Mouse (Mus musculus): ENCODE results near the gene Myo16. TPM values are rescaled to one million over a fixed set of nuclear protein-coding genes. Genes with fewer than 3 reads are reported as not detected.

Gene Myo16
- total and polyA plus RNA-seq, 3 experiments: not detected

DNA sequence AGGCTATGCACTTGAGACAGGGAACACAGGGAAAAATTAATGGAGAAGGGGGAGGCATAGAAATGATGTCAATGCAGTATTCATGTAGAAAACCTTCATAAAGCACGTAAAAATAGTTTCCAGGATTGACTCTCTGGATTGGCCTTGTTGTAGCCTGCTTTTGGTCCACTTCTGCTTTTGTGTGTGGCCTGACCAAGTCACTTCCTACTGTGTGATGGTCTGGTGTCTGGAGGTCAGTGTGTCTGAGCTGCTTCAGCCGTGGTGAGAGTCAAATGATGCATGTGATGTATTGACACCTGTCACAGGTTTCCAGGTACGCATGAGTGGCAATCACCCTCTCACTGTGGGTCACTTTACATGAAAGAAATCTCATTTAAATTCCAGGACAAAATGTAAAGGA, 16.2 kb downstream of the Myo16 start:
- H3K79me2 ChIP-seq (ENCODE audit: control insufficient read depth, insufficient read depth, low read length, poor library complexity): no peaks in the 10 kb centered on the region
- no peak for DNase-seq (ENCODE audit: low read depth, low spot score)
- H3K4me1 ChIP-seq (ENCODE audit: control insufficient read depth in 1 of 2, insufficient read depth in 2 of 2, low read length in 2 of 2): no peaks in the 10 kb centered on the region
- no peak overlapping the region for H3K4me3 ChIP-seq (ENCODE audit: control insufficient read depth in 1 of 2, insufficient read depth in 1 of 2, low read depth in 2 of 2, low read length in 2 of 2)
- H3K27ac ChIP-seq (ENCODE audit: control insufficient read depth, low read depth, low read length): no peak overlapping the region
- H3K36me3 ChIP-seq (ENCODE audit: control insufficient read depth in 1 of 2, insufficient read depth in 2 of 2, low read length in 2 of 2): no peaks in the 10 kb centered on the region
- TF ChIP-seq ZC3H11A (IDR thresholded peaks at IDR 0.05; ENCODE audit: low read depth, low read length) (no peak), POLR2AphosphoS2 (IDR thresholded peaks at IDR 0.05; ENCODE audit: low read length) (no peak), USF1 (IDR thresholded peaks at IDR 0.05; ENCODE audit: low read depth, low read length) (no peak), ELF1 (IDR thresholded peaks at IDR 0.05; ENCODE audit: low read depth, low read length) (no peak), ZNF384 (IDR thresholded peaks at IDR 0.05; ENCODE audit: low read depth, low read length) (no peak), SIN3A (IDR thresholded peaks at IDR 0.05; ENCODE audit: low read length) (no peak), NELFE (IDR thresholded peaks at IDR 0.05; ENCODE audit: low read depth, low read length) (no peak), CHD1 (IDR thresholded peaks at IDR 0.05; ENCODE audit: low read depth, low read length) (no peak), ETS1 (IDR thresholded peaks at IDR 0.05; ENCODE audit: low read depth, low read length) (no peak), JUND (IDR thresholded peaks at IDR 0.05; ENCODE audit: low read depth, low read length) (no peak), MYC (IDR thresholded peaks at IDR 0.05; ENCODE audit: low read depth, low read length) (no peak), TAL1 (IDR thresholded peaks at IDR 0.05; ENCODE audit: low read length) (no peak), TBP (IDR thresholded peaks at IDR 0.05; ENCODE audit: low read depth, low read length) (no peak)
- no peak overlapping the region for H3K9ac ChIP-seq (ENCODE audit: control insufficient read depth, low read depth, low read length, poor library complexity, severe bottlenecking)
- no peaks in the 10 kb centered on the region for H3K27me3 ChIP-seq (ENCODE audit: control insufficient read depth in 1 of 2, insufficient read depth in 2 of 2, low read length in 2 of 2)
- no peaks in the 10 kb centered on the region for H3K9me3 ChIP-seq (replicated peaks; ENCODE audit: insufficient read depth, low read length)

DNA sequence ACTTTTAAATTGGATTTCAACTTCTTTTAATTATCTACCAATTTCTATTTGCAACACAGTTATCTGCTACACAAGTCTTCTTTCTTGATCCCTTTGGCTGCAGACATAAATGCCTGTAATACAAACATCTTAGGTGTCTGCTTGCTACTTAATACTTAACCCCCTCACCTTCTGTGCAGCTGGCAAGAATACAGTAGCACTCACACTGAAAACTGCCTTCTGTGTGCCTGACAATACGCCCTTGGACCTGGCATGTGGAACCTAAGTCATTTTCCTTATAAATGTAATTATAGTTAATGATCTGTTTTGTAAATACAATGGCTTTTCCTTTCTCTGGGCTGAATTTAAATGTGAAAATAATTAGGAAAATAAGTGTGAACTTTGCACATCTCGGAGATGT, 17.6 kb downstream of the Myo16 start:
- H3K27me3 ChIP-seq (ENCODE audit: control insufficient read depth in 1 of 2, insufficient read depth in 2 of 2, low read length in 2 of 2): no peaks in the 10 kb centered on the region
- no peaks in the 10 kb centered on the region for H3K79me2 ChIP-seq (ENCODE audit: control insufficient read depth, insufficient read depth, low read length, poor library complexity)
- DNase-seq (ENCODE audit: low read depth, low spot score): no peak
- no peak for TF ChIP-seq EP300 (IDR thresholded peaks at IDR 0.05; ENCODE audit: low read depth in 1 of 2, low read length in 2 of 2)
- TF ChIP-seq CHD1 (IDR thresholded peaks at IDR 0.05; ENCODE audit: low read depth, low read length): no peak
- TF ChIP-seq GATA1 (IDR thresholded peaks at IDR 0.05; ENCODE audit: low read depth, low read length): no peak
- no peak for TF ChIP-seq TBP (IDR thresholded peaks at IDR 0.05; ENCODE audit: low read depth, low read length)
- no peak for TF ChIP-seq BHLHE40 (IDR thresholded peaks at IDR 0.05; ENCODE audit: borderline replicate concordance, low read depth, low read length)
- no peak for TF ChIP-seq NRF1 (IDR thresholded peaks at IDR 0.05; ENCODE audit: insufficient read depth, low read depth, low read length, poor library complexity, severe bottlenecking)
- no peak for TF ChIP-seq GABPA (IDR thresholded peaks at IDR 0.05; ENCODE audit: low read depth, low read length)
- no peak for TF ChIP-seq KAT2A (conservative IDR thresholded peaks at IDR 0.05; ENCODE audit: low read depth, low read length)
- no peak for TF ChIP-seq CTCF (IDR thresholded peaks at IDR 0.05 in 2 of 3, conservative IDR thresholded peaks at IDR 0.05 in 1 of 3; ENCODE audit: control insufficient read depth in 1 of 3, insufficient read depth in 1 of 3, low read depth in 2 of 3, low read length in 3 of 3, poor library complexity in 1 of 3, severe bottlenecking in 1 of 3)
- no peak for TF ChIP-seq ZC3H11A (IDR thresholded peaks at IDR 0.05; ENCODE audit: low read depth, low read length)
- TF ChIP-seq TCF12 (IDR thresholded peaks at IDR 0.05; ENCODE audit: low read depth, low read length): no peak
- TF ChIP-seq JUND (IDR thresholded peaks at IDR 0.05; ENCODE audit: low read depth, low read length): no peak
- TF ChIP-seq MYB (IDR thresholded peaks at IDR 0.05; ENCODE audit: low read depth, low read length): no peak
- TF ChIP-seq USF2 (IDR thresholded peaks at IDR 0.05; ENCODE audit: borderline replicate concordance in 1 of 2, insufficient read depth in 1 of 2, low read depth in 1 of 2, low read length in 2 of 2): no peak
- no peak for TF ChIP-seq RCOR1 (IDR thresholded peaks at IDR 0.05; ENCODE audit: low read depth, low read length)
- TF ChIP-seq MAX (IDR thresholded peaks at IDR 0.05; ENCODE audit: low read length): no peak
- no peak for TF ChIP-seq MXI1 (IDR thresholded peaks at IDR 0.05; ENCODE audit: low read depth, low read length)
- H3K36me3 ChIP-seq (ENCODE audit: control insufficient read depth in 1 of 2, insufficient read depth in 2 of 2, low read length in 2 of 2): no peaks in the 10 kb centered on the region
- no peak overlapping the region for H3K27ac ChIP-seq (ENCODE audit: control insufficient read depth, low read depth, low read length)
- H3K9me3 ChIP-seq (replicated peaks; ENCODE audit: insufficient read depth, low read length): no peaks in the 10 kb centered on the region
- no peaks in the 10 kb centered on the region for H3K4me1 ChIP-seq (ENCODE audit: control insufficient read depth in 1 of 2, insufficient read depth in 2 of 2, low read length in 2 of 2)
- no peak overlapping the region for H3K4me3 ChIP-seq (ENCODE audit: control insufficient read depth in 1 of 2, insufficient read depth in 1 of 2, low read depth in 2 of 2, low read length in 2 of 2)
- no peak overlapping the region for H3K9ac ChIP-seq (ENCODE audit: control insufficient read depth, low read depth, low read length, poor library complexity, severe bottlenecking)
